Mouse (Mus musculus) liver, embryonic 13.5 days (tissue): ENCODE data around the gene Usp6nl. TPM values are rescaled to one million over a fixed set of nuclear protein-coding genes. Genes with fewer than 3 reads are reported as not detected.
A peak's percentile ranks its signal among the peaks of the same experiment; 100 is the strongest.

Source experiments
- ATAC-seq: fragments of 200-750 bp; cut with Nextera tagmentation; 2 replicates; pipeline ENCODE4 v1.8.0; 2017; ENCODE audit warnings: low read depth, mild to moderate bottlenecking, moderate number of reproducible peaks, moderate library complexity
- DNase-seq: peaks from one replicate; pipeline ENCODE4 v3.0.0; 2022
- H3K27ac ChIP-seq: fragments of 300-500 bp; sonication (generic); 2 replicates; pipeline ENCODE4 v1.5.1; 2015; ENCODE audit warnings: moderate library complexity, mild to moderate bottlenecking, inconsistent platforms
- H3K27me3 ChIP-seq: fragments of 300-500 bp; sonication (generic); 2 replicates; pipeline ENCODE4 v1.6.1; 2015; ENCODE audit warnings: mild to moderate bottlenecking, inconsistent platforms
- H3K36me3 ChIP-seq: fragments of 300-500 bp; sonication (generic); 2 replicates; pipeline ENCODE4 v1.6.1; 2015; ENCODE audit warnings: mild to moderate bottlenecking, inconsistent platforms
- H3K4me1 ChIP-seq: fragments of 300-500 bp; sonication (generic); replicated peaks from 2 replicates; pipeline ENCODE4 v1.6.1; 2015; ENCODE audit warnings: inconsistent platforms
- H3K4me2 ChIP-seq: fragments of 300-500 bp; sonication (generic); 2 replicates; pipeline ENCODE4 v1.6.1; 2015; ENCODE audit warnings: inconsistent platforms, mild to moderate bottlenecking, moderate library complexity
- H3K4me3 ChIP-seq: fragments of 300-500 bp; sonication (generic); replicated peaks from 2 replicates; pipeline ENCODE4 v1.5.1; 2015; ENCODE audit warnings: mild to moderate bottlenecking, inconsistent platforms
- H3K9ac ChIP-seq: fragments of 300-500 bp; sonication (generic); 2 replicates; pipeline ENCODE4 v1.6.1; 2015; ENCODE audit warnings: mild to moderate bottlenecking, inconsistent platforms
- H3K9me3 ChIP-seq: fragments of 300-500 bp; sonication (generic); replicated peaks from 2 replicates; pipeline ENCODE4 v1.6.1; 2016; ENCODE audit warnings: inconsistent platforms
- WGBS: fragments of 180-500 bp; shearing (Covaris S2); methylation state at CpG from one replicate; pipeline ENCODE4 v1.1.7; 2015; ENCODE audit not compliant: insufficient replicate concordance; 5-methylcytosine and 5-hydroxymethylcytosine counted together
- polyA plus RNA-seq: library from polyadenylated mRNA; unstranded; fragments of >200 nt; fragmentation: Nextera tagmentation; extraction: Ambion mirVana; gene quantifications from 2 replicates; pipeline ENCODE4 v1.2.1, GENCODE M21; 2015

Usp6nl gene
- polyA plus RNA-seq, 1 experiment from 2014 or later: 3.4 TPM

DNA sequence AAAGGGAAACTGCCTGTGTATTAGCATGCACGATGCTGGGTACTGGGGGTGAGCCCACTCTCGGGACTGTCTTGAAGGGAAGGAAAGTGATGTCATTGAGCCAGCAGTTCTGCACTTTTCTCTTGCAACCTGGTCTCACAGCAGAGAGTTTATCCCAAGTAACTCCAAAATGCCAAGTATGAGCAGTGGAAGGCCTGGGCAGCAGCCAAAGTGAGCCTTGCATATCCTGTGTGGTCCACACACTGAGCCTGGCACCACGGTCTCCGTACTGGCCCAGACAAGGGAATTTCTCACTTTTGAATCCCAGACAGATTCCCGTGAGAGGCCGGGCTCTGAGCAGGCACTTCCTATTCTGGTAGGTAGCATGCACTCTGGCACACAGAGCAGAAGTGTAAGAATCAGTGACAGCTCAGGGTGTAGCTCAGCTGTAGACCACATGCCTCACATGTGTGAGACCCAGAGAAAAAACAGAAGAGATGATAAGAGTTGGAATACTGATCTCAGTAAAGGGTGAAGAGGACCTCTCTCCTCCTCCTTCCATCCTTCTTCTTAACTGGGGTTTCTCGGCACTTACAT is 132.6 kb downstream of the Usp6nl start:
- DNase-seq (no peak), ATAC-seq (no peak)
- 45% methylated on average over 7 of the region's 7 CpGs for WGBS

DNA sequence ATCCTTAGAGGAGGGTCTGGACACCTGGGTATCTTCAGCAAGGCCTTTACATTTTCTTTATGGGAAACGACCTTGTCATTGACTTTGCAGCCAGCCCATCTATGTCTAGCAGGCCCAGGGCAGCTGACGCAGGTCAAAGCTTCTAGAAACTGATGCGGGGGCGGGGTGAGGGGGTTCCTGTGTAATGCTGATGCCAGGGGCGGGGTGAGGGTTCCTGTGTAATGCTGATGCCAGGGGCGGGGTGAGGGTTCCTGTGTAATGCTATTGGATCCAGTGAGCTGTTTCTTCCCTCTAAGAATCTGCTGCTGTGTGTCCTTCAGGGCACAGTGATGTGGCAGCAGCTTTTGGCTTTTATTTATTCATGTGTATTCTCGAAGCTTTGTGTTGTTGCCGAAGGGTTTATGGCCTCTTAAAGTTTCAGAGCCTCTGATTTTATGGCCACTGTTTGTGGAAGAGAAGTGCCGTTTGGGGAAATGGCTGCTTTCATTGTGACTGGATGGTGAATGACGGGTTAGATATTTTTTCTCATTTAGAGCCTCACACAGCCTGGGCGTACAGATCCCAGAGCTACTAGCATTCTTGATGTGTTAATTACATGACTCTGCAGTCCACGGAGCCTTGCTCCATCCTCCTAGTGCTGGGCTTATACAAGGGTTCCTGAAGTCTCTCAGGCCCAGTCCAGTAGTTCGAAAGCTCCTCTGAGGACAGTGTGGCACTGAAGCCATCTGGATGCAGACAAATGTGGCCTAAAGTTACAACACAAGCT is 137.0 kb downstream of the Usp6nl start:
- Histone ChIP-seq H3K9ac (no peak overlapping the region), H3K27me3 (no peaks in the 10 kb centered on the region), H3K36me3 (no peaks in the 10 kb centered on the region), H3K4me1 (no peaks in the 10 kb centered on the region), H3K27ac (no peak overlapping the region), H3K9me3 (no peaks in the 10 kb centered on the region; the same call in 1 of the 2 replicates), H3K4me2 (no peak overlapping the region), H3K4me3 (no peak overlapping the region)
- 65% methylated on average over 13 of the region's 13 CpGs for WGBS
- DNase-seq (no peak), ATAC-seq (no peak)

More for the DNA sequence above, 132.6 kb downstream of the Usp6nl start:
- H3K27ac ChIP-seq: no peak overlapping the region
- H3K4me2 ChIP-seq: no peak overlapping the region
- no peaks in the 10 kb centered on the region for H3K4me1 ChIP-seq
- H3K27me3 ChIP-seq: no peaks in the 10 kb centered on the region
- no peak overlapping the region for H3K9ac ChIP-seq
- H3K36me3 ChIP-seq: no peaks in the 10 kb centered on the region
- no peak overlapping the region for H3K4me3 ChIP-seq
- no peaks in the 10 kb centered on the region for H3K9me3 ChIP-seq

DNA sequence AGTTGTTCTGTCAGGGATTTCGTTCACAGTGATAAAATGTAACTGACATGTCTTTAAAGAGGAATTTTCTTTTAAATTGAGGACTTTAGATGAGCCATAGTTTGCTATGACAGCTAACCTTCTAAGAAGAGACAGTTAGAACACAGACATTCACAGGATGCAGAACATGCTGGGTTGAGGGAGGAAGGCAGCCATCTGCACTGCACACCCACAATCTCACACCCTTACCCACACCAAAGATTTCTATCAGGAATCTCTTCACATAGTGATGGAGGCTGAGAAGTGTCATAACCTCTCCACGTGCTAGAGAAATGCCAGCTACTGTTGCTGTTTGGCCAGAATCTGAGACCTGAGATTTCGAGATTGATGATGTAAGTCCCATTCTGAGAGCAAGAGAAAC is 139.8 kb downstream of the Usp6nl start:
- no peaks in the 10 kb centered on the region for H3K4me1 ChIP-seq
- no peaks in the 10 kb centered on the region for H3K27me3 ChIP-seq
- no peak overlapping the region for H3K9ac ChIP-seq
- H3K36me3 ChIP-seq: no peaks in the 10 kb centered on the region
- ATAC-seq (no peak), DNase-seq (no peak)
- H3K4me2 ChIP-seq: no peak overlapping the region
- H3K9me3 ChIP-seq: no peaks in the 10 kb centered on the region; the same call in 1 of the 2 replicates
- WGBS: 75% methylated on average over 3 of the region's 3 CpGs
- no peak overlapping the region for H3K4me3 ChIP-seq
- no peak overlapping the region for H3K27ac ChIP-seq

DNA sequence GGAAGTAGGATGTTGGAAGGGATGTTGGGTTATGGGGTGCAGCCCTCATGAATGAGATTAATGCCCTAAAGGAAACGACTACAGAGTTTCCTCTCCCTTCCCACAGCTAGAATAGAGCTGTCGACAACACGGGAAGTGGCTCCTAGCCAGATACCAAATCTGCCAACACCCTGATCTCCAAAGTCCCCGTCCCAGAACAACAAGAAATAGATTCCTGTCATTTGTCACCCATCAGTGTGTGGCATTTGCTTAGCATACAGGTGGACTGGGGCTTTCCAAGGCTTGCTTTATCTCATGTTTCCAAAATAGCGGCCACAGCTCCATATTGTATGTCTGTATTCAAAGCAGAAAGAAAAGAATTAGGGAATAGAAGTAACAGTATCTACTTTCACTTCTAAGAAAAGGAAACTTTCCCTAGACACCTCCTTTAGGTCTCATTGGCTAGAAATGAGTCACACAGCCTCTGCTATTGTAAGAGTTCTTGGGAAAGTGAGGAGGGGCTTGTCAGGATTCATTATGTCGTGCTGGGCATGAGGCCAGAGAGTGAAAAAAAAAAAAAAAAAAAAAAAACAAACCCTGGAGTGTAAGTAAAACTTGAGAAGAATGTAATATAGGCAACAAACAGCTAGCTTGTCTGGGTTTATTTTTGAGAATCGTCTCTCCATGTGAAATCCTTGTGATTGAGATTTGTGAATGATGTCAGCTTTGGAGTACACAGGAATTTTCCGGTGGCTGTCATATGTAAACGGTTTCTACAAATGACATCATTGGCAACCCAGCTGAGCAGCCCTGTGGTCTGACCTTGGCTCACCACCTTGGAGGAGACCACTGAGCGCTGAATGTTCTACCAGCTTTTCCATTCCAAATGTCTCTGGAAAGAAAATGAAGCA is 141.6 kb downstream of the Usp6nl start:
- WGBS: 47% methylated on average over 10 of the region's 10 CpGs
- H3K4me3 ChIP-seq: no peak overlapping the region
- H3K27ac ChIP-seq: no peak overlapping the region
- DNase-seq: no peak
- no peaks in the 10 kb centered on the region for H3K27me3 ChIP-seq
- no peaks in the 10 kb centered on the region for H3K36me3 ChIP-seq
- no peak for ATAC-seq
- no peak overlapping the region for H3K4me2 ChIP-seq
- no peaks in the 10 kb centered on the region; the same call in 1 of the 2 replicates for H3K9me3 ChIP-seq
- no peak overlapping the region for H3K9ac ChIP-seq
- H3K4me1 ChIP-seq: no peaks in the 10 kb centered on the region

DNA sequence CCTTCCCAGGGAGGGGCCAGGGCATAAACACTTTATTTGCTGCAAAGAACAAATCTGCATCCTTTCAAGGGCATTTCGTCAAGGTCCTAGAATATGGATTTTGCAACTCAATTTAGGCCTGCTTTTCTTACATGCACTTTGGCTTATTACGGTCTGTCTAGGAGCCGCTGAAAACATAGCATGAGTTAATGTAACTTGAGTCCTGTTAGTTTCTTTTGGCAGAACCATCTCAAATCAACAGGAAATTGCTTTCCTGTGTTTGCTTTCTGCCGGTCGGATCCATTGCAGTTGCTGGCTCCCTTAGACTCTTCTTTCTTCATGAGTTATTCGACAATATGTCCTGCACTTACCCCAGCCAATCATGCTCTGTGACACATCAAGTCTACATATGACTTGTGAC is 143.9 kb downstream of the Usp6nl start:
- H3K4me2 ChIP-seq: no peak overlapping the region
- H3K9ac ChIP-seq: no peak overlapping the region
- H3K27ac ChIP-seq: no peak overlapping the region
- H3K27me3 ChIP-seq: no peaks in the 10 kb centered on the region
- no peaks in the 10 kb centered on the region; the same call in 1 of the 2 replicates for H3K9me3 ChIP-seq
- H3K4me3 ChIP-seq: no peak overlapping the region
- ATAC-seq (no peak), DNase-seq (no peak)
- H3K36me3 ChIP-seq: no peaks in the 10 kb centered on the region
- 68% methylated on average over 6 of the region's 6 CpGs for WGBS
- 0 out of 2 replicates have a peak, but pooled peaks cover 2% of the 10 kb centered on the region for H3K4me1 ChIP-seq

DNA sequence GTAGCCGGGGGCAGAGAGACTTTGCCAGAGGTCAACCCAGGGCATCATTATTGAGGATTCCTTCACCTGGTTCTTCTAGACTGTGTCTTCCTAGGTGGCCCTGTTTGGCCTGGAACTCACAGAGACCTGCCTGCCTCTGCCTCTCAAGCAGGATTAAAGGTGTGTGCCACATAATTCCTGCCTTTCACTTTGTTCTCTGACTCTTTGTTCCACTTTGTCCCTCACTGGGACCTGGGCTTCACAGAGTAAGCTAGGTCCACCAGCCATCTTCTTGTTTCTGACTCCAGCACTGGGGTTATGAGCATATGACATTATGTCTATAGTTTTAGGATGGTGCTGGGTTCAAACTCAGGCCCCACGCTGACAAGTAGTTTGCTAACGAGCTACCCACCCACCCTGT is 144.9 kb downstream of the Usp6nl start:
- Histone ChIP-seq H3K36me3 (no peaks in the 10 kb centered on the region), H3K9me3 (no peaks in the 10 kb centered on the region; the same call in 1 of the 2 replicates), H3K27ac (no peak overlapping the region), H3K27me3 (no peaks in the 10 kb centered on the region), H3K4me2 (no peak overlapping the region), H3K9ac (no peak overlapping the region), H3K4me3 (no peak overlapping the region), H3K4me1 (0 out of 2 replicates have a peak, but pooled peaks cover 4% of the 10 kb centered on the region)
- no peak for DNase-seq
- no peak for ATAC-seq
- WGBS: 83% methylated on average over 3 of the region's 3 CpGs

DNA sequence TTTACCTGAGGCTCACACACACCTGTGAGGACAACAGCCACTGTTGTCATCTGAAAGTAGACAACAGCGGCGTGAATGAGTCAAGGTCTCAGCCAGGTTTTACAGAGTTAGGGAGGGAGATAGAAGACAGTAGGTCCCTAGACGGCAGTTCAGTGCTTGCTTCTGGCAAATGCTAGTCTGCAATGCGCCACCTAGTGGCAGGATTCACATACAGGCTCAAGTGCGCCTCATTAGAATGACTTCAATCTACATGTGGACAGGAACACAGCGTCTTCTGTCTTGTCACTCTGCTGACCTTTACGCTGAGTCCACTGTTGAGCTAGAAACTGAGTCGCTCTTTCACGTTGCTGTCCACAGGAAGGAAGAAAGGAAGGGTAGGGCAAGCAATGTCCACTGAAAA is 146.7 kb downstream of the Usp6nl start:
- Histone ChIP-seq H3K4me1 (0 out of 2 replicates have a peak, but pooled peaks cover 4% of the 10 kb centered on the region), H3K9me3 (no peaks in the 10 kb centered on the region), H3K27ac (no peak overlapping the region), H3K36me3 (no peaks in the 10 kb centered on the region), H3K4me2 (no peak overlapping the region), H3K9ac (no peak overlapping the region), H3K27me3 (no peaks in the 10 kb centered on the region), H3K4me3 (no peak overlapping the region)
- DNase-seq (peak; percentile 54), ATAC-seq (peak; percentile 55)
- 13% methylated on average over 9 of the region's 9 CpGs for WGBS

DNA sequence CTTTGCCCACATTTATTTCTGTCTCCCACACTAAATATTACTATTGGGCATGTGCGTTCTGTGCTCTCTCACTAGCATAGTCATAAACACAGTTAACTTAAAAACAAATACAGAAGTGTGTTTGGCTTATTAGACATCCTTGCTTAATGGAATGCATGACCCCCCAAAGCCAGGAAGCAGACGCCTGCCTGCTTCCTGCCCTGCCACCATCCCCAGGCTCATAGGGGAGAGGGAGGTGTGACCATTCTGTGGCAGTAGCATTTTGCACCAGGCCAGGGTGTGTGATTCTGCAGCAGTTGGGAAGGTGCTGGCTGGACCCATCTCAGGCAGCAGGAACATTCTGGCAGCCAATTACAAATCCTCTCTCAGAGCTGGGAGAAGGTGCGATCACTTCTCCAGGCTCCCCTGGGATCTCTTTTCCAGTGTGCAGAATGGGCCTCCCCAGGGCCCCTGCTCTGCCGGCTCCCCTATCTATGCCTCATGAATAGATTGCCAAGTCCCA is 148.7 kb downstream of the Usp6nl start:
- Histone ChIP-seq H3K9ac (no peak overlapping the region), H3K27ac (no peak overlapping the region), H3K36me3 (no peaks in the 10 kb centered on the region), H3K9me3 (no peaks in the 10 kb centered on the region), H3K4me1 (0 out of 2 replicates have a peak, but pooled peaks cover 4% of the 10 kb centered on the region), H3K4me2 (no peak overlapping the region), H3K4me3 (no peak overlapping the region), H3K27me3 (no peaks in the 10 kb centered on the region)
- no peak for DNase-seq
- ATAC-seq: no peak
- 54% methylated on average over 4 of the region's 4 CpGs for WGBS

DNA sequence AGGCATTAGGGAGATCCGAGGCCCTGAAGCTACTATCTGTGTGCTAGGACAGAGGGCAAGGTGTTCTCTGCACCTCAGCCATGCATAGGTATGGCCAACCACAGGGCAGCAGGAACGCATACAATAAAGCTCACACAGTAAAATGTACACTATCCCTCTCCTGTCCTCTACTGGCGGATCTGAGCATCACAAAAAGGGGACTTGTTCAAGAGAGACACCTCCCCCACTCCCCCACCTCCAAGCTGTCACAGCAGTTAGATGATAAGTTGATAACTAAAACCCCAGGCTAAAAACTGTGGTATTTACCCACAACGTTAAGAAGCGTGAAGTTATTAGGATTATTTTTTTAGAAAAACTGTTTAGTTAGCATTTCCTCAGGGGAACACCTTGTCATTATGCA is 151.4 kb downstream of the Usp6nl start:
- no peak for DNase-seq
- Histone ChIP-seq H3K4me3 (no peak overlapping the region), H3K4me1 (peaks cover 9% of the 10 kb centered on the region; the same call in 1 of the 2 replicates), H3K4me2 (no peak overlapping the region), H3K36me3 (no peaks in the 10 kb centered on the region), H3K27me3 (no peaks in the 10 kb centered on the region), H3K27ac (no peak overlapping the region), H3K9ac (no peak overlapping the region), H3K9me3 (no peaks in the 10 kb centered on the region)
- WGBS: 58% methylated on average over 5 of the region's 5 CpGs
- no peak for ATAC-seq

DNA sequence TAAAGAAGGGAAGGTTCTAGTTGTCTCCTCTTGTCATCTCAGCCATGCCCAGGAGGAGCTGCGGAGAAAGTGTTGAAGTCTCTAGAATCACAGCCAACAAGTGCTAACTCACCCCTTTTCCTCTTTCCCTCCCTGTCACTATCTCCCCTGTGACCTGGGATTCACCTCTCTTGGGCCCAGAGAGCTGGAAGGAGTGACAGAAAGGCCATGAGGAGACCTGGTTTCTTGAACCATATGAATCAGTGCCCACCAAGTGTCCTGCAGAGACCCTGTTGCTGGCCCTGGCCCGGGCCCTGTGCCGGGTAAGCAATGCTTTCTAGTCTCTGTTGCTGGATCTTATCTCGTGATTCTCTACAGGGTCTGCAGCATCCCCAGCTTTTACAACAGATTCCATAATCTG is 155.4 kb downstream of the Usp6nl start:
- Histone ChIP-seq H3K4me1 (peaks cover 8% of the 10 kb centered on the region; the same call in 1 of the 2 replicates), H3K9ac (no peak overlapping the region), H3K4me3 (no peak overlapping the region), H3K27ac (no peak overlapping the region), H3K9me3 (no peaks in the 10 kb centered on the region), H3K36me3 (no peaks in the 10 kb centered on the region), H3K4me2 (no peak overlapping the region), H3K27me3 (no peaks in the 10 kb centered on the region)
- no peak for DNase-seq
- 55% methylated on average over 4 of the region's 4 CpGs for WGBS
- no peak for ATAC-seq

DNA sequence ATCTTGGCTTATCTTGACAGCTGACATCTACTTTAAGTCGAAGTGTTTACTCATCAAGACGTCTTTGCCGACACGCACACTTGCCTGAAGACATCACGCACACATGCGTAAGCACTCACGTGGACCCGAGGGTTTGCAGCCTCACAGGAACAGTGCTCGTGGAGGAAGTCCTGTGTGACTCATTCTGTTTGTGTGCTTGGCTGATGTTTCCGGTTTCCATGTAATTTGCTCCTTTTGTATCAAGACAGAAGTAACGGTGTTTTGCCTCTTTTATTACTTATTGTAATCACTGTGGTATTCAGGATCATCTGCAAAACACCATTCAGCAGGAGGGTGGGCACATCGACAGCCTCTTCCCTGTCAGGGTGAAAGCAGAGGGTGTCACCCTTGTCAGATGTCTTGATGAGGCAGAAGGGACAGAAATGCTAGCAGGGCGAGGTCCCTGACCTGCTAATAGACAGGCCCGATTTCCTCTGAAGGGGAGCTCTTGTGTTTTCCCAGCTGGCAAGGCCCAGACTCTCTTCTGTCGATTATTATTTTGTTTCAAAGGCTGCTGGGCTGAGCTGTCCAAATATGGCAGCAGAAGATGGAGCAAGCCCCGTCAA is 156.0 kb downstream of the Usp6nl start:
- WGBS: 32% methylated on average over 16 of the region's 16 CpGs
- H3K4me2 ChIP-seq: no peak overlapping the region
- ATAC-seq: no peak
- H3K4me3 ChIP-seq: no peak overlapping the region
- H3K9me3 ChIP-seq: no peaks in the 10 kb centered on the region
- no peak for DNase-seq
- H3K4me1 ChIP-seq: peaks cover 8% of the 10 kb centered on the region; the same call in 1 of the 2 replicates
- no peak overlapping the region for H3K9ac ChIP-seq
- H3K27ac ChIP-seq: no peak overlapping the region
- no peaks in the 10 kb centered on the region for H3K36me3 ChIP-seq
- no peaks in the 10 kb centered on the region for H3K27me3 ChIP-seq
